Mouse (Mus musculus) liver, embryonic 14.5 days (tissue): Measurements from ENCODE around the gene Spryd3.

ENCODE experiments used
- CTCF ChIP-seq: IDR thresholded peaks from 2 replicates; pipeline ENCODE4 v1.5.1; 2016; ENCODE audit warnings: antibody characterized with exemption, low read depth, control low read depth
- EP300 ChIP-seq: IDR thresholded peaks from 2 replicates; pipeline ENCODE4 v1.6.1; 2016; ENCODE audit warnings: antibody characterized with exemption, low read depth

GRCm38 (mm10) chr15:102146089-102146488 is 10.1 kb upstream of the Spryd3 start:
- TF ChIP-seq CTCF (no peak), EP300 (no peak)
